Mouse (Mus musculus): ENCODE data around the gene Tmem185b.

Gene Tmem185b

DNA sequence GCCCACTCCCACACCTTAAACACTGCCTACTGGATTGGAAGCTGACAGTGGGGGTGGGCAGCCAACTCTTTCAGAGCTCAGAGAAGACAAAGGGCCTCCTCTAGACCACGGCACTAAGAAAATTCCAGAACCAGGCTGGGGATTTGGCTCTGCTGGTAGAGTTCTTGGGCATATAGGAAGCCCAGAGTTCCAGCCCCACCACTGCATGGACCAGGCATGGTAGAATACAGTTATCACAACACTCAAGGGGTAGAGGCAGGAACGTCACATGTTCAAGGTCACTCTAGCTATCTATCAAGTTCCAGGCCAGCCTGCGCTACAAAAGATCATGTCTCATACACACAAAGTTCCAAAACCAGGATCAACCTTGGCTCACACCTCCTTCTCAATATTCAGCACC is 22.8 kb upstream of the Tmem185b start:
- DNase-seq (ENCODE audit: low spot score in 2 of 2) = no peak

GRCm38 (mm10) chr1:119503808-119504207 is 22.2 kb upstream of the Tmem185b start:
- no peak for DNase-seq (ENCODE audit: low spot score in 2 of 2)

GRCm38 (mm10) chr1:119504260-119505062 is 21.5 kb upstream of the Tmem185b start, which contains the start of gene Ralb:
Gene Ralb (minus strand): TSS chr1:119504794.
- DNase-seq (ENCODE audit: low spot score in 2 of 2) = peak; percentile 97 to 98

DNA sequence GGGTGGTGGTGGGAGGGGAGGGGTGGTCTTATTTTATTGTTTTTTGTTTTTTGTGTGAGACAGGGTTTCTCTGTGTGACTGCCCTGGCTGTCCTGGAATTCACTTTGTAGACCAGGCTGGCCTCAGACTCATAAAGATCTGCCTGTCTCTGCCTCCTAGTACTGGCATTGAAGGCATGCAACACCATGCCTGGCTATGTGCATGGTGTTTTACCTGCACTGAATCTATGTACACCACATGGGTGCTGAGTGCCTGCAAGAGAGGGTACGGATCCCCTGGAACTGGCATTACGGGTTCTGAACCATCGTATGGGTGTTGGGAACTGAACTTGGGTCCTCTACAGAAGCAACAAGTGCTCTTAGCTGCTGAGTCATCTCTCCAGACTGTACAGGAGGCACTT is 20.0 kb upstream of the Tmem185b start:
- no peak for DNase-seq (ENCODE audit: low spot score in 2 of 2)

DNA sequence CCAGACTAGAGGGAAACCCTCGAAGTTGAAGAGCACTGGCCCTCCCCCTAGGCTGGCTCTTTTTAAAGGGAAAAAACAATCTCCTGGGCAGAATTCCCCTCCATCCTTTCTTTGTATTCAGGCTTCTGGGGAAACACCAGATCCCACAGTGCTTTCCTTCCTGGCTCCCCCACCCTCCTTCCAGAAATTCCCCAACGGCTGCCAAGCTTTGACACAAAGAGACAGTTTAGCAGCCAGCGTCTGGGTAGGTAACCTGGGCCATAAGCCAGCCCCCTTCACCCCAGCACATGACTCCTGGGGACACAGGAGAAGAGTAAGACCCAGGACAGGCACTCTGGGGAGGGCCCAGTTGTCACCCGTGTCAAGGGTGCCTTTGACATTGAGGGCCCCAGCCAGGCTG is 17.4 kb upstream of the Tmem185b start:
- no peak for DNase-seq (ENCODE audit: low spot score in 2 of 2)

- DNase-seq (ENCODE audit: low spot score in 2 of 2) = peak; percentile 22 to 55
Measured at GRCm38 (mm10) chr1:119509474-119509873, 16.5 kb upstream of the Tmem185b start.

- no peak for DNase-seq (ENCODE audit: low spot score in 2 of 2)
Measured at GRCm38 (mm10) chr1:119510409-119510808, 15.6 kb upstream of the Tmem185b start.

- DNase-seq (ENCODE audit: low spot score in 2 of 2) = no peak
Measured at GRCm38 (mm10) chr1:119510857-119511256, 15.1 kb upstream of the Tmem185b start.

GRCm38 (mm10) chr1:119518060-119518459 is 7.9 kb upstream of the Tmem185b start:
- no peak for DNase-seq (ENCODE audit: low spot score in 2 of 2)

DNA sequence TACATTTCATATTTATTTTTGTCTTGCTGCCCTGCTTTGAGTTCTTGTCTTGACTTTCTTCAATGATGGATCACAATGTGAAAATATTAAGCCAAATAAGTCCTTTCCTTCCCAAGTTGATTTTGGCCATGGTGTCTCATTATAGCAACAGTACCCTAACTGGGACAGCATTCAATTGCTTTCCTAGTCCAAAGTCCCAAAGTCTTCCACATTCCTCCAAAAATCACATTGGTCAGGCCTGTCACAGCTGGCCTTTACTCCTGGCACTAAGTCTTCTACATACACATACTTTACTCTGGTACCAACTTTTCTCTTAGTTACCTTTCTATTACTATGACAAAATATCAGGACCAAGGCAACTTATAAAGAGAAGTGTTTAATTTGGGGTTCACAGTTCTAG is 7.2 kb upstream of the Tmem185b start:
- DNase-seq (ENCODE audit: low spot score in 2 of 2) = no peak

DNA sequence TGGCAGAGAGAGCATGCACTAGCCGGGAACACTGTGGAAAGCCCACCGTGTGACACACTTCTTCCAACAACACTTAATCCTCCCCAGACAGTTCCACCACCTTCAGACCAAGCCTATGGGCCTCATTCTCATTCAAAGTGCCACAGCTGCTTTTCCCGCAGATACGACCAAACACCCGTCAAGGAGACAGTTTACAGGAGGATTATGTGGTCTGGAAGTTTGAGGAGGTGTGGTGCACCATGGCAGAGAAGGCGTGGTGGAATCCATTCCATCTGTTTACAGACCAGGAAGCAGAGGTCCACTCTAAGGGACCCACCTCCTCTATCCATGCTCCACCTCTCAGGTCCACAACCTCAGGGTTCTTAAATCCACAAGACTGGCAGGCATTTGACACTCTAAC is 6.7 kb upstream of the Tmem185b start:
- no peak for DNase-seq (ENCODE audit: low spot score in 2 of 2)

GRCm38 (mm10) chr1:119521029-119521428 is 4.9 kb upstream of the Tmem185b start:
- DNase-seq (ENCODE audit: low spot score in 2 of 2) = peak in 1 of 2 experiments; percentile 28

- DNase-seq (ENCODE audit: low spot score in 2 of 2) = no peak
Measured at GRCm38 (mm10) chr1:119521681-119522080, 4.3 kb upstream of the Tmem185b start.

DNA sequence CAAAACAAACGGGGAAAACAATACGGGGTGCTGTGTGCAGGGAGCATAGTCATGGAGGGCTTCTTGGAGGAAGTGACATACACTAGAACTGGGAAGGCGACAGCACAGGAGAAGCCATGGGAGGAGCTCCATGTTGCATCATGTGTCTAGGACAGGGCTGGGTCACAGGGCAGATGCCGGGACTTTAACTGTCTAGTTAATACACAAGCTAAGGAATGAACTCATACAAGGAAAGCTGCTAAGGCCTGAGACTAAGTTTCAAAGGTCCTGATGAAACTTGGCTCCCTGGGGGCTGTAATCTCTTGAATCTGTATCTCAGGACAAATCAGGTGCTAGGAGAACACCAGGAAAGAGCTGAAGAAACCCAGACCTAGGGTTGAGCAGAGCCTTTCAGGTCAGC is 3.2 kb upstream of the Tmem185b start:
- DNase-seq (ENCODE audit: low spot score in 2 of 2) = no peak

DNA sequence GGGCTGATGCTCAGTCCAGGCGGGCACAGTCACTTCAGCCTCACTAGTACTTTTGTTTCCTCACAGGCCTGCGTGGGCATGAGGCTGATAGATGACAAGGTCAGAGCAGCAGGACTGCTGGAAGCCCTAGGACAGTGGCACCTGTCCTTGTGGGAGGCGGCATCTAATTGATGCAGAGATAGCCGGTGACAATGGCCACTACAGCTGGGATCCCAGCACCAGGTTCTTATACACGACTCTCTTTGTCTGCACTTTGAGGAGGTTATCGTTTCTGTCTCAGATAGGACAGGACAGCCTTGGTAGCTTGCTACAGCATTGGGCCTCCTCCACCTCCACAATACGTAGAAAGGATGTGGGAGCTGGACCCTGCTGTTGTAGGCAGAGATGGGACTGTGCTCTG is 2.6 kb upstream of the Tmem185b start:
- no peak for DNase-seq (ENCODE audit: low spot score in 2 of 2)

GRCm38 (mm10) chr1:119523826-119524225 is 2.1 kb upstream of the Tmem185b start:
- no peak for DNase-seq (ENCODE audit: low spot score in 2 of 2)

- no peak for DNase-seq (ENCODE audit: low spot score in 2 of 2)
Measured at GRCm38 (mm10) chr1:119525004-119525444, 936 bp upstream of the Tmem185b start.

GRCm38 (mm10) chr1:119530941-119531340 is 5.0 kb downstream of the Tmem185b start:
- DNase-seq (ENCODE audit: low spot score in 2 of 2) = no peak

- DNase-seq (ENCODE audit: low spot score in 2 of 2) = no peak
Measured at GRCm38 (mm10) chr1:119532165-119532564, 6.2 kb downstream of the Tmem185b start.

GRCm38 (mm10) chr1:119533093-119533805 is 7.3 kb downstream of the Tmem185b start:
- no peak for DNase-seq (ENCODE audit: low spot score in 2 of 2)

DNA sequence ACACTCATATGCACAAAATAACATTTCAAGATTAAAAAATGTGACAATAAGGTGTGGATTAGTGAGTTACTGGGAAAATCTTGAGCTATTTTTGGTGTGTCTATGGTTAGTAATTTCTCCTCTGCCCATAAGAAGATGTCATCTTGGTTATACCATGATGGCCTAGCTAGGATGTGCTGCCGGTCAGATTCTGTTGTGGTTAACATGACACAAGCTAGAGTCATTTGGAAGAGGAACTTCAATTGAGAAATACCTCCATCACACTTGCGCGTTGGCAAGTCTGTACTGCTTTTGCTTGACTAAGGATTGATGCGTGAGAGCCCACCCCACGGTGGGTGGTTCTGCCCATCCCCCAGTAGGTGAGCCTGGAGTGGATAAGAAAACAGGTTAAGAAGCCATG is 8.4 kb downstream of the Tmem185b start:
- DNase-seq (ENCODE audit: low spot score in 2 of 2) = no peak

GRCm38 (mm10) chr1:119536122-119536521 is 10.2 kb downstream of the Tmem185b start:
- DNase-seq (ENCODE audit: low spot score in 2 of 2) = no peak

GRCm38 (mm10) chr1:119537651-119538050 is 11.7 kb downstream of the Tmem185b start:
- no peak for DNase-seq (ENCODE audit: low spot score in 2 of 2)
